Mouse (Mus musculus): ENCODE data around the gene Dnajb1. TPM values are rescaled to one million over a fixed set of nuclear protein-coding genes. Genes with fewer than 3 reads are reported as not detected.
A peak's percentile ranks its signal among the peaks of the same experiment; 100 is the strongest.

The Dnajb1 gene
- polyA plus RNA-seq, 1 experiment, result 33.0 TPM

GRCm38 (mm10) chr8:83632083-83632707 is 24.2 kb downstream of the Dnajb1 start:
- DNase-seq, result no peak
- TF ChIP-seq POLR2A (IDR thresholded peaks at IDR 0.05; ENCODE audit: borderline replicate concordance, insufficient read depth, low read length) (no peak), CTCF (IDR thresholded peaks at IDR 0.05; ENCODE audit: borderline replicate concordance, insufficient read depth, low read depth, low read length) (no peak)
- Histone ChIP-seq H3K27ac (ENCODE audit: insufficient read depth, low read length) (no peak overlapping the region), H3K27me3 (ENCODE audit: control insufficient read depth, insufficient read depth, low read length) (no peaks in the 10 kb centered on the region), H3K4me1 (ENCODE audit: control insufficient read depth, insufficient read depth, low read length) (no peaks in the 10 kb centered on the region), H3K4me3 (replicated peaks; ENCODE audit: insufficient read depth, low read depth, low read length) (no peak overlapping the region)
- 86% methylated on average over 7 of the region's 7 CpGs for WGBS

- whole genome bisulfite sequencing, result 53% methylated on average over 4 of the region's 4 CpGs
- TF ChIP-seq POLR2A (IDR thresholded peaks at IDR 0.05; ENCODE audit: borderline replicate concordance, insufficient read depth, low read length) (no peak), CTCF (IDR thresholded peaks at IDR 0.05; ENCODE audit: borderline replicate concordance, insufficient read depth, low read depth, low read length) (no peak)
- H3K27ac ChIP-seq (ENCODE audit: insufficient read depth, low read length), result no peak overlapping the region
- H3K27me3 ChIP-seq (ENCODE audit: control insufficient read depth, insufficient read depth, low read length), result no peaks in the 10 kb centered on the region
- no peaks in the 10 kb centered on the region for H3K4me1 ChIP-seq (ENCODE audit: control insufficient read depth, insufficient read depth, low read length)
- DNase-seq, result no peak
- H3K4me3 ChIP-seq (replicated peaks; ENCODE audit: insufficient read depth, low read depth, low read length), result no peak overlapping the region
Observed at GRCm38 (mm10) chr8:83638856-83639255, 30.9 kb downstream of the Dnajb1 start.

- H3K4me3 ChIP-seq (replicated peaks; ENCODE audit: insufficient read depth, low read depth, low read length), result no peak overlapping the region
- DNase-seq, result no peak
- TF ChIP-seq CTCF (IDR thresholded peaks at IDR 0.05; ENCODE audit: borderline replicate concordance, insufficient read depth, low read depth, low read length) (no peak), POLR2A (IDR thresholded peaks at IDR 0.05; ENCODE audit: borderline replicate concordance, insufficient read depth, low read length) (no peak)
- H3K27ac ChIP-seq (ENCODE audit: insufficient read depth, low read length), result no peak overlapping the region
- WGBS, result 68% methylated on average over 5 of the region's 5 CpGs
- no peaks in the 10 kb centered on the region for H3K4me1 ChIP-seq (ENCODE audit: control insufficient read depth, insufficient read depth, low read length)
- no peaks in the 10 kb centered on the region for H3K27me3 ChIP-seq (ENCODE audit: control insufficient read depth, insufficient read depth, low read length)
Observed at GRCm38 (mm10) chr8:83639649-83640048, 31.7 kb downstream of the Dnajb1 start.

DNA sequence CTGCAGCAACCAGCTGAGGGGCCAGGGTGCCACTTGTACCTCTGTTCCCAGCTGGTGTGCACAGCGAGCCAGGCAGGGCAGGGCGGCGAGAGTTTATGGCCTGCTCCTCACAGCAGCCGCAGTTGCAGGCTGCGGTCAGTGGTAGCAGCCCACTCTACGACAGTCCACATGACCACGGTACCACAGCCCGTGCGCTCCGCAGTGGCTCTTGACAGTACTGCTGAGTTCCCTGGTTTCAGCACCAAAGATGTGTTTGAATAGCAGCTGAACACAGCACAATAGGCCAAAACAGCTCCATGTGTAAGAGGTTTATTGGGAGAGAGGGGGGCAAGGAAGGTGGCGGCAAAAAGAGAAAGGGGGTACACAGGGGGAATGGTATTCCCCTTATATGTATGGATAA is 39.5 kb downstream of the Dnajb1 start:
- 95% methylated on average over 11 of the region's 11 CpGs for whole genome bisulfite sequencing
- H3K27ac ChIP-seq (ENCODE audit: insufficient read depth, low read length), result no peak overlapping the region
- no peak overlapping the region for H3K4me3 ChIP-seq (replicated peaks; ENCODE audit: insufficient read depth, low read depth, low read length)
- DNase-seq, result no peak
- no peaks in the 10 kb centered on the region for H3K27me3 ChIP-seq (ENCODE audit: control insufficient read depth, insufficient read depth, low read length)
- no peak for TF ChIP-seq POLR2A (IDR thresholded peaks at IDR 0.05; ENCODE audit: borderline replicate concordance, insufficient read depth, low read length)
- no peak for TF ChIP-seq CTCF (IDR thresholded peaks at IDR 0.05; ENCODE audit: borderline replicate concordance, insufficient read depth, low read depth, low read length)
- H3K4me1 ChIP-seq (ENCODE audit: control insufficient read depth, insufficient read depth, low read length), result peaks cover 3% of the 10 kb centered on the region; the same call in 1 of the 2 replicates

GRCm38 (mm10) chr8:83648031-83648430 is 40.0 kb downstream of the Dnajb1 start:
- no peak for TF ChIP-seq POLR2A (IDR thresholded peaks at IDR 0.05; ENCODE audit: borderline replicate concordance, insufficient read depth, low read length)
- no peak for TF ChIP-seq CTCF (IDR thresholded peaks at IDR 0.05; ENCODE audit: borderline replicate concordance, insufficient read depth, low read depth, low read length)

DNA sequence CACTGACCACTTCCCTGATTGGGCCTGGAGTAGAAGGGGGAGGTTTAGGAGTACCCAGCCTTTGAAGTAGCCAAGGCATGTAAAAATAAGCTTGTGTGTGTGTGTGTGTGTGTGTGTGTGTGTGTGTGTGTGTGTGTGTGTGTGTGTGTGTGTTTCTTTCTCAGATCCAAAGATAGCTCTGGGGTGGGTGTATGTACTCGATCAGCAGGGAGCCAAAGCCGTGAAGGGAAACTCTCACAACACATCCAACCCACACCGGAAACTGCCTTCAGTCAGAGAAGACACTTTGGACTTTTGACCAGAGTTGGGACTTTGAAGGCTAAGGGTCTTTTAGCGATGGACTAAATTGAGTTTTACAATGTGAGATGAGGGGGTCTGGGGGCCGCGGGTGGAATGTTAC is 41.7 kb downstream of the Dnajb1 start:
- Histone ChIP-seq H3K4me3 (replicated peaks; ENCODE audit: insufficient read depth, low read depth, low read length) (no peak overlapping the region), H3K27me3 (ENCODE audit: control insufficient read depth, insufficient read depth, low read length) (no peaks in the 10 kb centered on the region), H3K4me1 (ENCODE audit: control insufficient read depth, insufficient read depth, low read length) (peaks cover 3% of the 10 kb centered on the region; the same call in 1 of the 2 replicates), H3K27ac (ENCODE audit: insufficient read depth, low read length) (no peak overlapping the region)
- no peak for TF ChIP-seq POLR2A (IDR thresholded peaks at IDR 0.05; ENCODE audit: borderline replicate concordance, insufficient read depth, low read length)
- no peak for TF ChIP-seq CTCF (IDR thresholded peaks at IDR 0.05; ENCODE audit: borderline replicate concordance, insufficient read depth, low read depth, low read length)
- no peak for DNase-seq
- WGBS, result 91% methylated on average over 6 of the region's 6 CpGs

More at GRCm38 (mm10) chr8:83648031-83648430, 40.0 kb downstream of the Dnajb1 start:
- H3K4me3 ChIP-seq (replicated peaks; ENCODE audit: insufficient read depth, low read depth, low read length), result no peak overlapping the region
- 94% methylated on average over 4 of the region's 4 CpGs for WGBS
- H3K27me3 ChIP-seq (ENCODE audit: control insufficient read depth, insufficient read depth, low read length), result no peaks in the 10 kb centered on the region
- DNase-seq, result no peak
- peaks cover 3% of the 10 kb centered on the region; the same call in 1 of the 2 replicates for H3K4me1 ChIP-seq (ENCODE audit: control insufficient read depth, insufficient read depth, low read length)
- H3K27ac ChIP-seq (ENCODE audit: insufficient read depth, low read length), result no peak overlapping the region

DNA sequence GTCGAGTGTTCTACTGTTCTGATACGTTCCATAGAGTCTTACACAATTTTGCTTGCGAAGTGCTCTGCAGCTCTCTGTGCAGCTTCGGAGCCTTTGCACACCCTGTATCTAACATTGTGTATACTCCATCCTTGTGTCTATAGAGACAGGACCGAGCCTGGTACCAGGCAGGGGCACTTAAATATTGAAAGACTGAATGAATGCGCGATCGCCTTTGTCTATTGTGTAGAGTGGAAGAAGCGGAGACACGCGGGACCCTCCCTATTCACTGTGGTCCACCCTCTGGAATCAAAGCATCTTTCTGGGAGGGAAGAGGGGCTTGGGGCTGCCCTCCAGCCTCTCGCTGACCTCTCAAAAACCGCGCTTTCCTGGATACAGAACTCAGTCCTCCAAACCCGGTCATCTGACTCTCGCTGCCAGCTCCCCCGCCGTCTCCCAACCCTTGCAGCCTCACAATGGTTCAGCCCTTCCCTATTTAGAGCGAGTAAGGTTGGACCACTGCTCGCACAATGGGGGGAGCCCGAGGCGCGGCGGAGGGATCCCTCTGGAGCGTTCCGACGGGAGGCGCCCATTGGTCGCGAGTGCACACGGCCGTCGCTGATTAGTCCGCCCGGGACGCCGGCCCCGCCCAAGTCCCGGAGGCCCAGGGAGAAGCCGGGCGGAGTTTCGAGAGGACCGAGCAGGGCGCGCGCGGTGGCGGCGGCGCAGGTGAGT is 44.2 kb downstream of the Dnajb1 start, which contains the start of gene Gipc1:
TSS of gene Gipc1 (plus strand) at position 648 of the 714 bp plus-strand sequence.
- 3% methylated on average over 50 of the region's 50 CpGs for WGBS
- peak; percentile 96 to 98 for DNase-seq
- H3K4me3 ChIP-seq (replicated peaks; ENCODE audit: insufficient read depth, low read depth, low read length), result peak within 1 kb of the TSS; percentile 95
- H3K27me3 ChIP-seq (ENCODE audit: control insufficient read depth, insufficient read depth, low read length), result no peaks in the 10 kb centered on the region
- TF ChIP-seq POLR2A (IDR thresholded peaks at IDR 0.05; ENCODE audit: borderline replicate concordance, insufficient read depth, low read length) (peak; percentile 56; the same call in 1 of the 2 replicates), CTCF (IDR thresholded peaks at IDR 0.05; ENCODE audit: borderline replicate concordance, insufficient read depth, low read depth, low read length) (no peak)
- peaks cover 3% of the 10 kb centered on the region; the same call in 1 of the 2 replicates for H3K4me1 ChIP-seq (ENCODE audit: control insufficient read depth, insufficient read depth, low read length)
- H3K27ac ChIP-seq (ENCODE audit: insufficient read depth, low read length), result peak within 1 kb of the TSS; percentile 80
